Mouse (Mus musculus) stomach, postnatal 0 days (tissue): ENCODE results near the gene Maml1.

ENCODE experiments used
- CTCF ChIP-seq: IDR thresholded peaks from 2 replicates; pipeline ENCODE4 v1.5.1; 2016; ENCODE audit warnings: antibody characterized with exemption, low read depth, mild to moderate bottlenecking, moderate library complexity
- EP300 ChIP-seq: optimal IDR thresholded peaks from 2 replicates; pipeline ENCODE3; 2016; ENCODE audit warnings: antibody characterized with exemption

GRCm38 (mm10) chr11:50258310-50258709 is 33.8 kb downstream of the Maml1 start:
- TF ChIP-seq CTCF (no peak), EP300 (no peak)
